Mouse (Mus musculus) 3T3-L1 (cell line): ENCODE measurements around the gene Kctd3.

Experiments
- DNase-seq: peaks from one replicate; pipeline ENCODE4 v3.0.0-alpha.2; 2015; ENCODE audit warnings: low read depth, low spot score

Gene Kctd3

DNA sequence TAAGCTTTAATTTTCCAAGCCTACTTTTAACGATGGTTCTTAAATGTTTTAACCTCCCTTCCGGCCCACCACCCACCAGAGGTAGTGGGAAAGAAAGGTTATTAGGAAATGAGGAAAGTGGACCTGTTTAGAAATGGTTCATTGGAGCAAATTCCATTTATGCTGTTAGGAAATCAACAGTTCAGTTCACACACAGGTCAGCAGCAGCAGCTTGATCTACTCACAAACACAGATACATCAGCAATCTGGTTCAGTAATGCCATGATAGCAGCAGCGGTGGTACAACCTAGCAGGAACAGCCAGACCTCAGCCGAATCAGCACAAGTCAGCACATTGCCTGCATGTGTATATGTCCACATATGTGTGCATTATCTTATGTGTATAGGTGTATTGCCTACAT is 3.0 kb upstream of the Kctd3 start:
- no peak for DNase-seq

- DNase-seq, result no peak
These were observed 311 bp upstream of the Kctd3 start for GRCm38 (mm10) chr1:189007980-189008324.

GRCm38 (mm10) chr1:189006826-189007225 is 815 bp downstream of the Kctd3 start:
- peak; percentile 29 for DNase-seq

GRCm38 (mm10) chr1:189006267-189006666 is 1.4 kb downstream of the Kctd3 start:
- DNase-seq, result peak; percentile 26

DNA sequence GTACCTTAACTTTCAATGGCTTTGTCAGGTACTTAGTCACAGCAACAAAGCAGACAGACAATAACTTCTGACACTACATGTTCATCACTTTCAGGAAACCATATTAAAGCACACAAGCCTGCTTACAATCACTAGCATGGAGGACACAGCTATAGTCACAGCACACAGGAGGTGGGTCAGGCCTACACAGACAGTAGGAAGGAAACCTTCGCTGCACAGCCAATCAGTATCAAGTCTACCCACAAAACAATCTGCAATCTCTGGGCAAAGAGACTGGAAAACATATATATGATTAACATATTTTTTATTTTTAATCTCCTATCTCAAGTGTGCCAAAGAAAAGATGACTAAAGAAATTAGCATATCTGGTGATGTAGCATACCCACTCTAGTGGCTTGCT is 2.9 kb downstream of the Kctd3 start:
- no peak for DNase-seq

- DNase-seq, result no peak
These were observed 5.8 kb downstream of the Kctd3 start for GRCm38 (mm10) chr1:189001815-189002214.

- DNase-seq, result no peak
These were observed 7.7 kb downstream of the Kctd3 start for GRCm38 (mm10) chr1:188999981-189000380.

DNA sequence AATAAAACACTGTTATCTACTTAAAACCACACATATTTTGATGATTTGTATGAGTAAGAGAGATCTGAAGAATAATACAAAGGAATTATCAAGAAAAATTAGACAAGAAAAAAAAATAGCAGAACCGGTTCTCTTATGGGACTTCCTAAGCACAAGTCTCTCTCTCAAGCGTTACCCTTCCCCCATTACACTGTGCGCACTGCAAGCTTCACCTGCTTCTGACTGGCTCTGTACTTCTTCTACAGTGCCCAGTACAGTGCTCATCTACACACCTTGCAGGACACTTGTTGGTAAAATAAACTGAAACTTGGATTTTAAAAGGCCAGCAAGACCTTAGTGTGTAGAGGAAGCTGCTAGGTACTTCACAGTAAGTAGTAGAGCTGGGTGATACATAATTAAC is 9.7 kb downstream of the Kctd3 start:
- DNase-seq, result no peak

DNA sequence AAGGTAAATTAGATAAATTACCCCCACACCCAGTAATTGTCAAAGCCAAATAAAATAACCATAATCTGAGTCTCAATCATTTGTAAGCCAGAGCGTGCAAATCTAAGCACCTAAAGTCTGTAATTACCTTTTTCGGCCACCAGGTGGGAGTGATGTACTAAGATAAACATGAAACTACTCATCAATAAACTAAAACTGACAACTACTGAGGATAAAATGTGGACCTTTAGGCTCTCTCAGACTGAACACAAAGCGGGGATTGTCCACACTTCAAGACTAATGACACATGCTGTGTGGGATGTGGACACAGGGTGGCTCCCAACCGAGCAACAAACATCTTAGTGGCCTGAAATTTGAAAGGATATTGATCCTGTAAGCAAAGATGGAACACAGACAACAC is 14.4 kb downstream of the Kctd3 start:
- peak; percentile 72 for DNase-seq

DNA sequence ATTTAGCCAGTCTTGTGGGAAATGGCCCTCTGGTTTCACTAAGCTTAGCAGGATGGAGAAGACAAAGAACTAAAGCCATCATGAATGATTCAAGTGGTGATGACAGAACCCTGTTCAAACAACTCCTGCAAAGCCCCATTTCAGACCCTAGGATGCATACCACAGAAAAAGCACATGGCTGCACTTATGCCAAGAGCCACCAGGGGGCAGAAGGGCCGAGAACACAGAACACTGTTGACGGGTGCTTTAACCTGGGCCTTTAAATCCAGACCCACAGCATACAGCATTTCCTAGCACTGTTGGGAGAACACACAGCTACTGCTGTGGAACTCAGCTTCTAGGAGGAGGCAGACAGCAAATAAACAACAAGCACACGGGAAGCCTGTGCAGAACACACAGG is 27.6 kb downstream of the Kctd3 start:
- peak; percentile 78 for DNase-seq

DNA sequence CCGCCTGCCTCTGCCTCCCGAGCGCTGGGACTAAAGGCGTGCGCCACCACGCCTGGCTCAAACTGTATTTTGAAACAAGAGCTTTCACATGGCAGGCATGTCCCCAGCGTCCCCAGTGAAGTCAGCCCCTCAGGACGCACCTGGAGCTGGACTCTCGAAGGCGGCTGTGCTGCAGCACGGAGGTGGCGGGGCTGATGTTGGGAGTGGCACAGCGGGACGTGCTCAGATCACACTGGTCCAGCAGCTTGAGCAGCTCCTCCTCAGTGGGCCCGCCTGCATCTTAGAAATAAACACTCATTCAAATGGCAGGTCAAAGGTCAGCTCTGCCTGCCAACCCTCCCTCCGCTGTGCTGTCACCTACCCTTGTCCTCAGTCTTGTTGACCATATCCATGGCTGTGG is 33.7 kb downstream of the Kctd3 start:
- DNase-seq, result no peak

DNA sequence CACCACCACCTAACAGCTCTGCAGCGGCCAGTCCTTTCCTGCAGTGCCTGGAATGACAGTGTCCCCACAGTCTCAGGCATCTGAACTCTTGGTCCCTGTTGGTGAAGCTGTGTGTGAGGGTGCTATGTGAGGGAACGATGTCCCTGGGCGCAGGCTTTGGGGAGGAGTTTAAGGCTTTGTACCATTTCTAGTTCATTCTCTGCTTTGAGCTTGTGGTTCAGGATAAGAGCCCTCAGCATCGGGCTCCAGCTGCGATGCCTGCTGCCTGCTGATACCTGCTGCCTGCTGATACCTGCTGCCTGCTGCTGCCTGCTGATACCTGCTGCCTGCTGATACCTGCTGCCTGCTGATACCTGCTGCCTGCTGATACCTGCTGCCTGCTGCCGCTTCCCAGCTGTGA is 34.6 kb downstream of the Kctd3 start:
- no peak for DNase-seq

GRCm38 (mm10) chr1:188952501-188952900 is 55.1 kb downstream of the Kctd3 start:
- DNase-seq, result no peak

GRCm38 (mm10) chr1:188951091-188951490 is 56.5 kb downstream of the Kctd3 start:
- no peak for DNase-seq

- DNase-seq, result no peak
These were observed 59.4 kb downstream of the Kctd3 start for GRCm38 (mm10) chr1:188948276-188948675.

DNA sequence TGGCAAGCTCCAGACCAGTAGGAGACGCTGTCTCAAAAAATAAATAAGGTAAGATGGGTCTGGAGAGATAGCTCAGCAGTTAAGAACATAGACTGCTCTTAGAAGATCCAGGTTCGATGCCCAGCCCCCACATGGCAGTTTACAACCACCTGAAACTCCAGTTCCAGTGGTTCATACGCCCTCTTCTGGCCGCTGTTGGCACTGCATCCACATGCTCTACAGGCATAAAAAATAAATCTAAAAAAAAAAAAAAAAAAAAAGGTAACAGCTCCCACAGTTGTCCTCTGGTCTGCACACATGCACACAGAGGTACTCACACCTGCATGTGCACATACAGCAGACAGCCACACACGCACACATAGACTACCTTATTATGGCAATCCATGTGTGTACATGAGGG is 59.8 kb downstream of the Kctd3 start:
- peak; percentile 35 for DNase-seq

DNA sequence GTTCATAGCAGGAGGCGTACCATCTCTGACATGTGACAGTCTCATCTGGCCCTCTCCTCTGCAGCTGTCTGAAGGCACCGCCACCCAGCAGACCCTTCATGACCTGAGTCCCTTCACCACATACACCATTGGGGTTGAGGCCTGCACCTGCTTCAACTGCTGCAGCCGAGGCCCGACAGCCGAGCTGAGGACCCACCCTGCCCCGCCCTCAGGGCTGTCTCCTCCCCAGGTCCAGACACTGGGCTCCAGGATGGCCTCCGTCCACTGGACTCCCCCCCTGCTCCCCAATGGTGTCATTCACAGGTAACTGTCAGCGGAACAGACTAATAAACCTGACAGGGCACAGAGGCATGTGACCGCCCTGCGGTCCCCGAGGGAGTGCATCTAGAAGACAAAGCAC is 60.8 kb downstream of the Kctd3 start:
- DNase-seq, result no peak

- DNase-seq, result peak; percentile 41
These were observed 62.3 kb downstream of the Kctd3 start for GRCm38 (mm10) chr1:188945326-188945725.

- DNase-seq, result no peak
These were observed 70.3 kb downstream of the Kctd3 start for GRCm38 (mm10) chr1:188937246-188937780.
